Mouse (Mus musculus): ENCODE results near the gene Pgs1.

DNA sequence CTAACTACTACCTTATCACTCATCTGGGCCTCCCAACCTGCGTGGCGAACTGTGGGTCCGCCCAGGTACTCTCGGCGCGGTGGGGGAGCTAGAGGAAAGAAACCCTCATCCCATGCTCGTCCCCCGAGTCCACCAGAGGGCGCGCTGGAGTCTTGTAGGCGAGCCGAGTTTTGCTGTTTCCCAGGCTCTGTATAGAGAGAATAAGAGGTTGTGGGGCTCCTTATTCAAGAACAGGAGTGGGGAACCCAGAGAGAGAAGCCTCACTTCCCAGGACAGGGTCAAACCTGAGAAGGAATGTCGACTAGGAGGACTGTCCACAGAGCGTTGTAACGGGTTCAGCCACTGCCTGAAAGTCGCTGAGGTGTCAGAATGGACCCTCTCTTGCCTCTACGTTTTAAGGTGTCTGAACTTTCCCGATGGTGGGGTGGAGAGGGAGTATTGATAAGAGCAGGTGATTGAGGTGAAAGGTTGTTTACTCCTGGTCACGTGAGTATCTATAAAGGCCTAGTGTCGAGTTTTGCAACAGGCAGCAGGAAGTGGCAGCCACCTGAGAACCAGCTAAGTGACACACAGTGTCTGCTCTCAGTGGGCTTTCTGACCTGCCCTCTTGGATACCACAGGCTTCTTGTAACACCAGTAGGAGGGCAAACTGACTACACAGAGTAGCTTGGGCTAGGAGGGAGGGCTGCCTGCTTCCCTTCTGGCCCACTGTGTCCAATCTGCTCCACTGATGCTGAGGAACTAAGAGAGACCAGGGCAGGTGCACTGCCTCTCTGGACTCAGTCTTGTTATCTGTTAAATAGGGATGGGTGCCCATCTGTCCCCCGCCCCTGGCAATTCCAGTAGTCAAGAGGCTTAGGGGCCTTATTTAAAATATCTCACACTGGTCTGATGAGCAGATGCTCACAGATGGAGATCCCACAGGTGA lies 15.9 kb upstream of the Pgs1 start, which contains the start of gene Socs3:
- TF ChIP-seq CTCF (IDR thresholded peaks at IDR 0.05) (peak; percentile 97), POLR2A (IDR thresholded peaks at IDR 0.05; ENCODE audit: insufficient read depth, low read depth, low read length) (no peak), EP300 (IDR thresholded peaks at IDR 0.05; ENCODE audit: insufficient read depth, low read depth, low read length) (0 out of 2 replicates have a peak, but pooled peaks have one; percentile 46)
